Mouse (Mus musculus) brain, embryonic 14.5 days (tissue): ENCODE results near the gene Atp8b4.

Experiments
- CTCF ChIP-seq: fragments of 200-500 bp; IDR thresholded peaks from 2 replicates; pipeline ENCODE4 v1.5.1; 2012; ENCODE audit warnings: inconsistent platforms, mild to moderate bottlenecking, moderate library complexity, borderline replicate concordance; ENCODE audit not compliant: insufficient read depth, insufficient read length; ENCODE audit errors: extremely low read depth
- POLR2A ChIP-seq: fragments of 200-500 bp; IDR thresholded peaks from 2 replicates; pipeline ENCODE4 v1.6.1; 2012; ENCODE audit warnings: mild to moderate bottlenecking, inconsistent platforms, borderline replicate concordance; ENCODE audit not compliant: poor library complexity, insufficient read depth, insufficient read length, severe bottlenecking; ENCODE audit errors: extremely low read depth

- TF ChIP-seq CTCF (no peak), POLR2A (no peak)
Observed at GRCm38 (mm10) chr2:126521471-126521870, 21.0 kb upstream of the Atp8b4 start.
